Mouse (Mus musculus) ES-Bruce4 (cell line): ENCODE results near the gene 4930404N11Rik. TPM values are rescaled to one million over a fixed set of nuclear protein-coding genes. Genes with fewer than 3 reads are reported as not detected.

Source experiments
- H3K27ac ChIP-seq: 2 replicates; pipeline ENCODE4 v1.5.1; 2012; ENCODE audit warnings: low read length, inconsistent platforms; ENCODE audit not compliant: insufficient read depth
- H3K27me3 ChIP-seq: 2 replicates; pipeline ENCODE4 v1.6.1; 2012; ENCODE audit warnings: mild to moderate bottlenecking, low read length, inconsistent platforms; ENCODE audit not compliant: control insufficient read depth, poor library complexity, insufficient read depth, severe bottlenecking
- H3K36me3 ChIP-seq: 2 replicates; pipeline ENCODE4 v1.6.1; 2012; ENCODE audit warnings: inconsistent platforms, mild to moderate bottlenecking, low read length, moderate library complexity; ENCODE audit not compliant: control insufficient read depth, poor library complexity, insufficient read depth, severe bottlenecking
- H3K4me1 ChIP-seq: one replicate; pipeline ENCODE4 v1.8.1; 2011; ENCODE audit warnings: low read length; ENCODE audit not compliant: control insufficient read depth, insufficient read depth
- H3K4me3 ChIP-seq: 2 replicates; pipeline ENCODE4 v1.5.1; 2011; ENCODE audit warnings: low read depth, mild to moderate bottlenecking, low read length
- H3K9ac ChIP-seq: 2 replicates; pipeline ENCODE4 v1.6.1; 2012; ENCODE audit warnings: low read depth, mild to moderate bottlenecking, inconsistent platforms; ENCODE audit not compliant: poor library complexity, severe bottlenecking
- H3K9me3 ChIP-seq: replicated peaks from 2 replicates; pipeline ENCODE4 v1.6.1; 2012; ENCODE audit warnings: mild to moderate bottlenecking, low read length, inconsistent platforms; ENCODE audit not compliant: control insufficient read depth, poor library complexity, insufficient read depth, severe bottlenecking
- CTCF ChIP-seq: IDR thresholded peaks from one replicate; pipeline ENCODE4 v1.8.1; 2011; ENCODE audit warnings: low read depth, low read length
- EP300 ChIP-seq: IDR thresholded peaks from 2 replicates; pipeline ENCODE4 v1.6.1; 2011; ENCODE audit warnings: low read depth, low read length; ENCODE audit not compliant: insufficient read depth
- POLR2A ChIP-seq: IDR thresholded peaks from one replicate; pipeline ENCODE4 v1.8.1; 2011; ENCODE audit warnings: low read length; ENCODE audit not compliant: insufficient read depth
- polyA plus RNA-seq: library from polyadenylated mRNA; stranded (reverse); fragments of >200 nt; gene quantifications from 2 replicates; pipeline ENCODE4 v1.2.4, GENCODE M21; 2011; ENCODE audit warnings: low read depth; ENCODE audit not compliant: missing spikeins, insufficient read depth, insufficient read length

4930404N11Rik gene
- polyA plus RNA-seq, result not detected in 2 replicates

- H3K27me3 ChIP-seq, result no peaks in the 10 kb centered on the region
- TF ChIP-seq CTCF (no peak), EP300 (no peak)
- H3K4me3 ChIP-seq, result no peak within 1 kb of the TSS
- H3K27ac ChIP-seq, result no peak within 1 kb of the TSS
- H3K36me3 ChIP-seq, result peaks cover 18% of the 10 kb centered on the region
- peaks cover 9% of the 10 kb centered on the region for H3K4me1 ChIP-seq
- no peaks in the 10 kb centered on the region for H3K9me3 ChIP-seq
- H3K9ac ChIP-seq, result no peak within 1 kb of the TSS
These were observed at the start of gene 4930404N11Rik for GRCm38 (mm10) chr10:81365672-81366476. TSS of gene 4930404N11Rik (minus strand) at chr10:81365816.

GRCm38 (mm10) chr10:81415146-81415545 lies 49.5 kb upstream of the 4930404N11Rik start:
- 0 out of 2 replicates have a peak overlapping the region, but pooled peaks have one; percentile 8 for H3K27ac ChIP-seq
- H3K4me3 ChIP-seq, result no peak overlapping the region
- peaks cover 45% of the 10 kb centered on the region for H3K4me1 ChIP-seq
- no peaks in the 10 kb centered on the region for H3K27me3 ChIP-seq
- H3K36me3 ChIP-seq, result no peaks in the 10 kb centered on the region
- TF ChIP-seq POLR2A, result no peak
- no peak for TF ChIP-seq CTCF
- TF ChIP-seq EP300, result no peak
- H3K9me3 ChIP-seq, result no peaks in the 10 kb centered on the region
- no peak overlapping the region for H3K9ac ChIP-seq

GRCm38 (mm10) chr10:81414682-81415081 lies 49.1 kb upstream of the 4930404N11Rik start:
- Histone ChIP-seq H3K27ac (peak overlapping the region; percentile 68), H3K27me3 (no peaks in the 10 kb centered on the region), H3K36me3 (no peaks in the 10 kb centered on the region), H3K4me3 (no peak overlapping the region), H3K9me3 (no peaks in the 10 kb centered on the region), H3K4me1 (peaks cover 45% of the 10 kb centered on the region), H3K9ac (no peak overlapping the region)
- no peak for TF ChIP-seq EP300
- TF ChIP-seq CTCF, result no peak
- no peak for TF ChIP-seq POLR2A

GRCm38 (mm10) chr10:81413310-81414261 lies 48.0 kb upstream of the 4930404N11Rik start:
- TF ChIP-seq EP300 (no peak), POLR2A (no peak), CTCF (no peak)
- H3K4me1 ChIP-seq, result peaks cover 39% of the 10 kb centered on the region
- no peaks in the 10 kb centered on the region for H3K36me3 ChIP-seq
- no peaks in the 10 kb centered on the region for H3K27me3 ChIP-seq
- H3K27ac ChIP-seq, result peak overlapping the region; percentile 68; the same call in 1 of the 2 replicates
- peak overlapping the region; percentile 45 for H3K4me3 ChIP-seq
- no peaks in the 10 kb centered on the region for H3K9me3 ChIP-seq
- 0 out of 2 replicates have a peak overlapping the region, but pooled peaks have one; percentile 18 for H3K9ac ChIP-seq

GRCm38 (mm10) chr10:81412586-81413309 lies 47.1 kb upstream of the 4930404N11Rik start:
- Histone ChIP-seq H3K9ac (no peak overlapping the region), H3K27me3 (no peaks in the 10 kb centered on the region), H3K27ac (no peak overlapping the region)

More at GRCm38 (mm10) chr10:81412586-81413309, 47.1 kb upstream of the 4930404N11Rik start:
- no peak for TF ChIP-seq EP300
- TF ChIP-seq POLR2A, result no peak
- TF ChIP-seq CTCF, result no peak
- peaks cover 41% of the 10 kb centered on the region for H3K4me1 ChIP-seq
- H3K9me3 ChIP-seq, result no peaks in the 10 kb centered on the region
- H3K36me3 ChIP-seq, result no peaks in the 10 kb centered on the region
- H3K4me3 ChIP-seq, result no peak overlapping the region
